Mouse (Mus musculus) midbrain, embryonic 11.5 days (tissue): Measurements from ENCODE around the gene Tax1bp1. TPM values are rescaled to one million over a fixed set of nuclear protein-coding genes. Genes with fewer than 3 reads are reported as not detected.

Experiments used
- ATAC-seq: fragments of 200-750 bp; cut with Nextera tagmentation; 2 replicates; pipeline ENCODE4 v1.8.0; 2017; ENCODE audit warnings: moderate TSS enrichment, moderate library complexity; ENCODE audit not compliant: low FRiP score
- DNase-seq: peaks from one replicate; pipeline ENCODE4 v3.0.0; 2015; ENCODE audit warnings: low spot score; ENCODE audit errors: missing footprints
- H3K27ac ChIP-seq: fragments of 300-500 bp; sonication (generic); 2 replicates; pipeline ENCODE4 v1.5.1; 2014; ENCODE audit warnings: low read depth, low read length
- H3K27me3 ChIP-seq: fragments of 300-500 bp; sonication (generic); 2 replicates; pipeline ENCODE4 v1.6.1; 2014; ENCODE audit warnings: mild to moderate bottlenecking, low read length, moderate library complexity, mixed read lengths; ENCODE audit not compliant: control insufficient read depth, insufficient read depth
- H3K36me3 ChIP-seq: fragments of 300-500 bp; sonication (generic); 2 replicates; pipeline ENCODE4 v1.6.1; 2014; ENCODE audit warnings: mild to moderate bottlenecking, low read length, moderate library complexity, mixed read lengths; ENCODE audit not compliant: control insufficient read depth, insufficient read depth
- H3K4me1 ChIP-seq: fragments of 300-500 bp; sonication (generic); 2 replicates; pipeline ENCODE4 v1.6.1; 2014; ENCODE audit warnings: low read length; ENCODE audit not compliant: control insufficient read depth, insufficient read depth
- H3K4me2 ChIP-seq: fragments of 300-500 bp; sonication (generic); 2 replicates; pipeline ENCODE4 v1.6.1; 2014; ENCODE audit warnings: mild to moderate bottlenecking, moderate library complexity
- H3K4me3 ChIP-seq: fragments of 300-500 bp; sonication (generic); 2 replicates; pipeline ENCODE4 v1.5.1; 2014; ENCODE audit warnings: low read depth, low read length
- H3K9ac ChIP-seq: fragments of 300-500 bp; sonication (generic); 2 replicates; pipeline ENCODE4 v1.6.1; 2014; ENCODE audit warnings: low read length
- H3K9me3 ChIP-seq: fragments of 300-500 bp; sonication (generic); 2 replicates; pipeline ENCODE4 v1.6.1; 2016; ENCODE audit warnings: low read length; ENCODE audit not compliant: control insufficient read depth
- WGBS: fragments of 180-500 bp; shearing (Covaris S2); extraction: QIAGEN DNeasy Blood & Tissue Kit; methylation state at CpG from one replicate; pipeline ENCODE4 v1.1.7; 2014; 5-methylcytosine and 5-hydroxymethylcytosine counted together
- polyA plus RNA-seq: library from polyadenylated mRNA; unstranded; fragments of >200 nt; fragmentation: Nextera tagmentation; extraction: Ambion mirVana; gene quantifications from 2 replicates; pipeline ENCODE4 v1.2.1, GENCODE M21; 2014

Gene Tax1bp1
- polyA plus RNA-seq, 1 experiment from 2014 or later, result 144 TPM

DNA sequence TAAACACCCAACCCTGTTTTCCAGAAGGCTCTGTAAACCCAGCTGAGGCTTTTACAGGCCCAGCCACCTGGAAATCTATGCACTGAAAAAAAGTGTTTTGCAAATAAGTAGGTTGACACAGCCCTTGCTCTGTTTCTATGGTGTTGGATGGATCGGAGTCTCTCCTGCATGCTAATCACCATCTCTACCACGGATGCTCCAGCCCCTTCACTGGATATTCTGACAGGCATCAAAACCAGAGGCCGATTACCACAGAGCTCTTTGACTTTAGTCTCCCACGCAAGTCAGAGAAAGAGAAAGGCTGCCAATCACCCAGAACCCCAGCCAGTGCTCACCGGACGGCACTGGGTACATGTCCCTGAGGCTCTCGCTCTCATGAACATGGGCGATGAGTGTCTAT lies 63.5 kb downstream of the Tax1bp1 start:
- no peak overlapping the region for H3K27ac ChIP-seq

DNA sequence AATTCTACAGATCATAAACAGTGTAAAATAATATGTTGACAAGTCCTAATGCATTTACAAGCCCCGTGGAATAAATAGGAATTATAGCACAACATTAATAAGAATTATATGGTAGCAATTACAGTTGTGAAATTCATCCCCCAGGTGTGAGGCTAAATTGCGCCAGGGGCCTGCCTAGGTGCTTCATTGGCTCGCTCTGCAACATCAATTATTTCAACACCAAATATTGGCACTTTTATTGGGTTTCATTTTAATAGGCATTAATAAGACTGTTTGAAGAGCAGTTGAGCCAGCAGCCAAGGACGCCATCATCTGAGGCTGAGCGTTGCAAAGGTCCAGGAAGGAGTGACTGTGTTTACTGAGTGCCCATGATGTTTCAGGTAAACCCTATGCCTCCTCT lies 65.0 kb downstream of the Tax1bp1 start:
- no peak overlapping the region for H3K4me3 ChIP-seq
- DNase-seq (no peak), ATAC-seq (no peak)
- no peaks in the 10 kb centered on the region for H3K27me3 ChIP-seq
- no peaks in the 10 kb centered on the region for H3K9me3 ChIP-seq
- H3K27ac ChIP-seq, result no peak overlapping the region
- 92% methylated on average over 5 of the region's 5 CpGs for WGBS
- H3K36me3 ChIP-seq, result no peaks in the 10 kb centered on the region; the same call in 1 of the 2 replicates
- H3K9ac ChIP-seq, result no peak overlapping the region
- no peaks in the 10 kb centered on the region for H3K4me1 ChIP-seq
- no peak overlapping the region for H3K4me2 ChIP-seq

More for the DNA sequence above, 63.5 kb downstream of the Tax1bp1 start:
- DNase-seq (no peak), ATAC-seq (no peak)
- H3K4me3 ChIP-seq, result no peak overlapping the region
- no peaks in the 10 kb centered on the region for H3K27me3 ChIP-seq
- no peaks in the 10 kb centered on the region for H3K4me1 ChIP-seq
- no peak overlapping the region for H3K4me2 ChIP-seq
- H3K36me3 ChIP-seq, result no peaks in the 10 kb centered on the region; the same call in 1 of the 2 replicates
- WGBS, result 92% methylated on average over 8 of the region's 8 CpGs
- H3K9ac ChIP-seq, result no peak overlapping the region
- H3K9me3 ChIP-seq, result no peaks in the 10 kb centered on the region

DNA sequence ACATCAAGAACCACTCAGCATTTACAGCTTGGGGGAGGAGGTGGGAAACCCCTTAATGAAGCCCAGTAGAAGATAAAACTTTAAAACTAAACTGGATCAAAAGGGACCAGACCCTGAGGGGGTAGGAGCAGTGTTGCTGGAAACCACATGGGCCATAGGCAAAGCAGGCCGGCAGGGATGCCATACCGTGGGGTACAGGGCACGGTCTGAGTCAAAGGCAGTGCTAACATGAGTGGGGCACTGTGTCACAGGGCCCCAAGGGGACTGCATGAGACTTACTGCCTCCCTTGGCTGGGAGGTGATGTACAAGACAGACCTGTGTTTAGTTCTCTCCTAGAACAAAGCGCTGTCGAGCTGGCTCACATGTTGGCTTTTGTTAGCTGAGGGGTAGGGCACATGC lies 66.0 kb downstream of the Tax1bp1 start:
- H3K9me3 ChIP-seq, result no peaks in the 10 kb centered on the region
- no peak overlapping the region for H3K4me3 ChIP-seq
- ATAC-seq (no peak), DNase-seq (no peak)
- WGBS, result 80% methylated on average over 5 of the region's 5 CpGs
- no peaks in the 10 kb centered on the region for H3K27me3 ChIP-seq
- no peaks in the 10 kb centered on the region for H3K4me1 ChIP-seq
- H3K4me2 ChIP-seq, result no peak overlapping the region
- no peaks in the 10 kb centered on the region; the same call in 1 of the 2 replicates for H3K36me3 ChIP-seq
- no peak overlapping the region for H3K27ac ChIP-seq
- H3K9ac ChIP-seq, result no peak overlapping the region

DNA sequence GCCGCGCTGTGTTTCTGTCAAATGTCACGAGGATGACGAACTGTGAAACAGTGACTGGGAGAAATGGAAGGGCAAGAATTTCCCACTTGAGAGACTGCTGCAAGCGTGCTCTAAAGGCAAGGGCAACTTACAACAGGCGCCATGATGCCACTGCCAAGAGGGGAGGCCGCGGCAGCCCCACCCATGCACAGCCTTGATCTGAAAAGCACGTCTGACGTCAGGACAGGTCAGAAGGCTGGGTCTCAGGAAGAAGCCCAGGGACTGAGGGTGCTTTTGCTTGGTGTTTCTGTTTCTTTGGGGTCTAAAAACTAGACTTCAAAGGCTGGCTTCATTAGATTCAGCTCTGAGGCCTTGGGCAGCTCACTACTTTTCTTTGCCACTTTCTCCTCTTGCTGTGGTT lies 76.8 kb downstream of the Tax1bp1 start:
- Histone ChIP-seq H3K4me1 (no peaks in the 10 kb centered on the region), H3K27ac (no peak overlapping the region), H3K4me2 (no peak overlapping the region), H3K9me3 (no peaks in the 10 kb centered on the region), H3K36me3 (no peaks in the 10 kb centered on the region), H3K27me3 (no peaks in the 10 kb centered on the region), H3K4me3 (no peak overlapping the region), H3K9ac (no peak overlapping the region)
- ATAC-seq (no peak), DNase-seq (no peak)
- WGBS, result 89% methylated on average over 10 of the region's 10 CpGs

DNA sequence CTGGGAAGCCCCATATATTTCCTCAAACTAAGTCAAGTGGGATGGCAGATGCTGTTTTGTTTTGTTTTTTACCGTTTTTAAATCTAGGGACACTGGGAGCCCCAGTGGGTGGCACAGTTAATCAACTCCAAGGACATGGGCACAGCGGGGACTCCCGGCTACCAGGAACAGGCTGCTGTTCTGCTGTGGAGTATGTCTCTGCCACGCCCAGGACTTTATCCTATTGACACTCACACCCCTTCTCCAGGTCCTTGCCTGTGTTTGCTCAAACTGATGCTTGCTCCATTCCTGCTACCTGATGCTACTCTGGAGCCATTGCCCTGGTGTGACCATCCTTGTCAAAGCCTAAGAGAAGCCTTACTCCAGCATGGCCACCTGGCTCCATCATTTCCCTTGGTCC lies 77.3 kb downstream of the Tax1bp1 start:
- Histone ChIP-seq H3K27ac (no peak overlapping the region), H3K27me3 (no peaks in the 10 kb centered on the region), H3K4me2 (no peak overlapping the region)

DNA sequence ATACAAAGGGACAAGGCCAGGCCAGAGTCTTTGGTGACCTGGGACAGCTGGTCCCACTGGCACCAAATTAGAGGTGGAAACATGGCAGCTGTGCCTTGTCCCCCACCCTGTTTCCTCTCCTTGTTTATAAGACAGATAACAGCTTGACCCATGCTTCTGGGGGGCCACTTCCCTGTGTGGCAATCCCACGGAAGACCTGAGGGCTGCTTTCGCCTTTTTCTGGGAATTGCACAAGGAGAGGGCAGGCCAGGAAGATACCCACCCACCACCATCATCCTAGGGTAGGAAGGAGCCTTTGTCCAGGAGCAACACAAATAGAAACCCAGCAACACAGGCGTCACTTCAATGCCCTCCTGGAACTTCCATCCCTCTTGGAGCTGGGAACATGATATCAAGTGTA lies 78.9 kb downstream of the Tax1bp1 start:
- no peak for ATAC-seq
- Histone ChIP-seq H3K4me2 (no peak overlapping the region), H3K9me3 (no peaks in the 10 kb centered on the region)

More for the DNA sequence above, 77.3 kb downstream of the Tax1bp1 start:
- Histone ChIP-seq H3K9me3 (no peaks in the 10 kb centered on the region), H3K9ac (no peak overlapping the region), H3K36me3 (no peaks in the 10 kb centered on the region), H3K4me3 (no peak overlapping the region), H3K4me1 (no peaks in the 10 kb centered on the region)
- 75% methylated on average over 4 of the region's 4 CpGs for WGBS
- ATAC-seq (no peak), DNase-seq (no peak)

GRCm38 (mm10) chr6:52795029-52795841 lies 81.7 kb downstream of the Tax1bp1 start:
- Histone ChIP-seq H3K36me3 (no peaks in the 10 kb centered on the region), H3K27me3 (no peaks in the 10 kb centered on the region), H3K4me3 (no peak overlapping the region), H3K9me3 (no peaks in the 10 kb centered on the region), H3K9ac (no peak overlapping the region), H3K4me1 (no peaks in the 10 kb centered on the region), H3K27ac (no peak overlapping the region), H3K4me2 (no peak overlapping the region)
- WGBS, result 78% methylated on average over 16 of the region's 16 CpGs
- DNase-seq (no peak), ATAC-seq (no peak)

More for the DNA sequence above, 78.9 kb downstream of the Tax1bp1 start:
- H3K36me3 ChIP-seq, result no peaks in the 10 kb centered on the region
- H3K4me3 ChIP-seq, result no peak overlapping the region
- H3K27ac ChIP-seq, result no peak overlapping the region
- no peaks in the 10 kb centered on the region for H3K4me1 ChIP-seq
- 76% methylated on average over 3 of the region's 3 CpGs for WGBS
- no peak for DNase-seq
- H3K9ac ChIP-seq, result no peak overlapping the region
- H3K27me3 ChIP-seq, result no peaks in the 10 kb centered on the region

GRCm38 (mm10) chr6:52796035-52796598 lies 82.6 kb downstream of the Tax1bp1 start:
- H3K27me3 ChIP-seq, result no peaks in the 10 kb centered on the region
- 59% methylated on average over 9 of the region's 9 CpGs for WGBS
- no peak overlapping the region for H3K9ac ChIP-seq
- DNase-seq (no peak), ATAC-seq (no peak)
- no peak overlapping the region for H3K4me2 ChIP-seq
- H3K4me1 ChIP-seq, result no peaks in the 10 kb centered on the region
- no peak overlapping the region for H3K4me3 ChIP-seq
- H3K9me3 ChIP-seq, result no peaks in the 10 kb centered on the region
- H3K36me3 ChIP-seq, result no peaks in the 10 kb centered on the region
- no peak overlapping the region for H3K27ac ChIP-seq

DNA sequence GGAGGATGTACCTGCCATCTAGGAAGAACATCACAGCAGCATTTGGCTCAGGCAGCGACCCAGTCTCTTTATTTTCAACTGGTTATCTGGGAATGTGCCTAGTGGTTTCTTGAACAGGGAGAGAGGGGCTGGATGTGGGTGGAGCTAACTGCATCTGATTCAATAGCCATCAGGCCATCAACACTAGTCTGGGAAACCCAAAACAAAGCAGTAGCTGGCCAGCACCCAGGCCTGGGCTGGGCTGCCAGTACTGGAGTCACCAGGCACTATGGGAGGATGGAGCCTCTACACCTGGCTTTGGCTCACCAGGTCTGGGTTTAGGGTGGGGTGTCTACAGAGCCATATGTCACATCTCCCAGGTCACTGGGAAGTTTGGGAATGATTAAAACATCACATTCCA lies 83.2 kb downstream of the Tax1bp1 start:
- Histone ChIP-seq H3K4me1 (no peaks in the 10 kb centered on the region), H3K4me3 (no peak overlapping the region), H3K9ac (no peak overlapping the region), H3K4me2 (no peak overlapping the region), H3K27ac (no peak overlapping the region), H3K27me3 (no peaks in the 10 kb centered on the region), H3K36me3 (no peaks in the 10 kb centered on the region), H3K9me3 (no peaks in the 10 kb centered on the region)
- WGBS, result 83% methylated on average over 1 of the region's 1 CpGs
- DNase-seq (no peak), ATAC-seq (no peak)
